Mouse (Mus musculus): ENCODE data around the gene Ahnak2. TPM values are rescaled to one million over a fixed set of nuclear protein-coding genes. Genes with fewer than 3 reads are reported as not detected.

The Ahnak2 gene
- total and polyA plus RNA-seq, 3 experiments: 2.6 to 11.4 TPM; not detected in 1

- no peaks in the 10 kb centered on the region for H3K27me3 ChIP-seq (ENCODE audit: control insufficient read depth in 1 of 2, insufficient read depth in 2 of 2, low read length in 2 of 2)
- no peak for DNase-seq (ENCODE audit: low read depth, low spot score)
- no peak overlapping the region for H3K27ac ChIP-seq (ENCODE audit: control insufficient read depth, low read depth, low read length)
- peaks cover 54 to 69% of the 10 kb centered on the region in 2 experiments for H3K36me3 ChIP-seq (ENCODE audit: control insufficient read depth in 1 of 2, insufficient read depth in 2 of 2, low read length in 2 of 2)
- H3K79me2 ChIP-seq (ENCODE audit: control insufficient read depth, insufficient read depth, low read length, poor library complexity): peaks cover 89% of the 10 kb centered on the region
- peak overlapping the region; percentile 93 for H3K9ac ChIP-seq (ENCODE audit: control insufficient read depth, low read depth, low read length, poor library complexity, severe bottlenecking)
- H3K9me3 ChIP-seq (replicated peaks; ENCODE audit: insufficient read depth, low read length): no peaks in the 10 kb centered on the region
- no peak overlapping the region for H3K4me3 ChIP-seq (ENCODE audit: control insufficient read depth in 1 of 2, insufficient read depth in 1 of 2, low read depth in 2 of 2, low read length in 2 of 2)
- TF ChIP-seq MYB (IDR thresholded peaks at IDR 0.05; ENCODE audit: low read depth, low read length) (no peak), ZC3H11A (IDR thresholded peaks at IDR 0.05; ENCODE audit: low read depth, low read length) (no peak), UBTF (IDR thresholded peaks at IDR 0.05; ENCODE audit: borderline replicate concordance, insufficient read depth, low read depth, low read length) (no peak), CHD2 (IDR thresholded peaks at IDR 0.05; ENCODE audit: low read length) (no peak), MYC (IDR thresholded peaks at IDR 0.05; ENCODE audit: low read depth, low read length) (no peak), TBP (IDR thresholded peaks at IDR 0.05; ENCODE audit: low read depth, low read length) (no peak), HCFC1 (IDR thresholded peaks at IDR 0.05; ENCODE audit: low read depth, low read length) (no peak), NRF1 (IDR thresholded peaks at IDR 0.05; ENCODE audit: insufficient read depth, low read depth, low read length, poor library complexity, severe bottlenecking) (no peak), JUND (IDR thresholded peaks at IDR 0.05; ENCODE audit: low read depth, low read length) (no peak), CTCF (IDR thresholded peaks at IDR 0.05 in 2 of 3, conservative IDR thresholded peaks at IDR 0.05 in 1 of 3; ENCODE audit: control insufficient read depth in 1 of 3, insufficient read depth in 1 of 3, low read depth in 2 of 3, low read length in 3 of 3, poor library complexity in 1 of 3, severe bottlenecking in 1 of 3) (no peak), E2F4 (IDR thresholded peaks at IDR 0.05; ENCODE audit: borderline replicate concordance, low read depth, low read length) (no peak)
- H3K4me1 ChIP-seq (ENCODE audit: control insufficient read depth in 1 of 2, insufficient read depth in 2 of 2, low read length in 2 of 2): peaks cover 37 to 55% of the 10 kb centered on the region in 2 experiments
Observed at GRCm38 (mm10) chr12:112825901-112826300, 23.4 kb upstream of the Ahnak2 start.

GRCm38 (mm10) chr12:112823221-112823620, 20.8 kb upstream of the Ahnak2 start:
- DNase-seq (ENCODE audit: low read depth, low spot score): no peak

GRCm38 (mm10) chr12:112822676-112823075, 20.2 kb upstream of the Ahnak2 start:
- Histone ChIP-seq H3K9me3 (replicated peaks; ENCODE audit: insufficient read depth, low read length) (no peaks in the 10 kb centered on the region), H3K27me3 (ENCODE audit: control insufficient read depth in 1 of 2, insufficient read depth in 2 of 2, low read length in 2 of 2) (no peaks in the 10 kb centered on the region), H3K27ac (ENCODE audit: control insufficient read depth, low read depth, low read length) (no peak overlapping the region), H3K79me2 (ENCODE audit: control insufficient read depth, insufficient read depth, low read length, poor library complexity) (peaks cover 71% of the 10 kb centered on the region), H3K4me3 (ENCODE audit: control insufficient read depth in 1 of 2, insufficient read depth in 1 of 2, low read depth in 2 of 2, low read length in 2 of 2) (no peak overlapping the region), H3K9ac (ENCODE audit: control insufficient read depth, low read depth, low read length, poor library complexity, severe bottlenecking) (no peak overlapping the region), H3K4me1 (ENCODE audit: control insufficient read depth in 1 of 2, insufficient read depth in 2 of 2, low read length in 2 of 2) (peaks cover 28 to 43% of the 10 kb centered on the region in 2 experiments), H3K36me3 (ENCODE audit: control insufficient read depth in 1 of 2, insufficient read depth in 2 of 2, low read length in 2 of 2) (peaks cover 58 to 65% of the 10 kb centered on the region in 2 experiments)
- peak; percentile 29 for DNase-seq (ENCODE audit: low read depth, low spot score)
- TF ChIP-seq TCF12 (IDR thresholded peaks at IDR 0.05; ENCODE audit: low read depth, low read length) (no peak), BHLHE40 (IDR thresholded peaks at IDR 0.05; ENCODE audit: borderline replicate concordance, low read depth, low read length) (no peak), RCOR1 (IDR thresholded peaks at IDR 0.05; ENCODE audit: low read depth, low read length) (no peak), CHD1 (IDR thresholded peaks at IDR 0.05; ENCODE audit: low read depth, low read length) (no peak), POLR2AphosphoS5 (IDR thresholded peaks at IDR 0.05; ENCODE audit: borderline replicate concordance, low read depth, low read length) (no peak), TBP (IDR thresholded peaks at IDR 0.05; ENCODE audit: low read depth, low read length) (no peak), ZMIZ1 (IDR thresholded peaks at IDR 0.05; ENCODE audit: low read depth, low read length) (no peak), MAFK (IDR thresholded peaks at IDR 0.05; ENCODE audit: borderline replicate concordance, low read depth, low read length) (no peak), NRF1 (IDR thresholded peaks at IDR 0.05; ENCODE audit: insufficient read depth, low read depth, low read length, poor library complexity, severe bottlenecking) (no peak), RAD21 (IDR thresholded peaks at IDR 0.05; ENCODE audit: low read depth, low read length) (no peak), EP300 (IDR thresholded peaks at IDR 0.05; ENCODE audit: low read depth in 1 of 2, low read length in 2 of 2) (no peak), NELFE (IDR thresholded peaks at IDR 0.05; ENCODE audit: low read depth, low read length) (no peak), CHD2 (IDR thresholded peaks at IDR 0.05; ENCODE audit: low read length) (no peak), POLR2AphosphoS2 (IDR thresholded peaks at IDR 0.05; ENCODE audit: low read length) (no peak), MYB (IDR thresholded peaks at IDR 0.05; ENCODE audit: low read depth, low read length) (no peak)

More at GRCm38 (mm10) chr12:112823221-112823620, 20.8 kb upstream of the Ahnak2 start:
- Histone ChIP-seq H3K4me3 (ENCODE audit: control insufficient read depth in 1 of 2, insufficient read depth in 1 of 2, low read depth in 2 of 2, low read length in 2 of 2) (no peak overlapping the region), H3K9me3 (replicated peaks; ENCODE audit: insufficient read depth, low read length) (no peaks in the 10 kb centered on the region), H3K27ac (ENCODE audit: control insufficient read depth, low read depth, low read length) (no peak overlapping the region), H3K9ac (ENCODE audit: control insufficient read depth, low read depth, low read length, poor library complexity, severe bottlenecking) (no peak overlapping the region), H3K36me3 (ENCODE audit: control insufficient read depth in 1 of 2, insufficient read depth in 2 of 2, low read length in 2 of 2) (peaks cover 63 to 67% of the 10 kb centered on the region in 2 experiments), H3K4me1 (ENCODE audit: control insufficient read depth in 1 of 2, insufficient read depth in 2 of 2, low read length in 2 of 2) (peaks cover 31 to 49% of the 10 kb centered on the region in 2 experiments), H3K27me3 (ENCODE audit: control insufficient read depth in 1 of 2, insufficient read depth in 2 of 2, low read length in 2 of 2) (no peaks in the 10 kb centered on the region), H3K79me2 (ENCODE audit: control insufficient read depth, insufficient read depth, low read length, poor library complexity) (peaks cover 77% of the 10 kb centered on the region)
- TF ChIP-seq E2F4 (IDR thresholded peaks at IDR 0.05; ENCODE audit: borderline replicate concordance, low read depth, low read length) (no peak), SIN3A (IDR thresholded peaks at IDR 0.05; ENCODE audit: low read length) (no peak), MAZ (IDR thresholded peaks at IDR 0.05; ENCODE audit: low read depth, low read length) (no peak), POLR2AphosphoS2 (IDR thresholded peaks at IDR 0.05; ENCODE audit: low read length) (no peak), GATA1 (IDR thresholded peaks at IDR 0.05; ENCODE audit: low read depth, low read length) (no peak), USF1 (IDR thresholded peaks at IDR 0.05; ENCODE audit: low read depth, low read length) (no peak), TCF12 (IDR thresholded peaks at IDR 0.05; ENCODE audit: low read depth, low read length) (no peak), TBP (IDR thresholded peaks at IDR 0.05; ENCODE audit: low read depth, low read length) (no peak), POLR2AphosphoS5 (IDR thresholded peaks at IDR 0.05; ENCODE audit: borderline replicate concordance, low read depth, low read length) (no peak), KAT2A (conservative IDR thresholded peaks at IDR 0.05; ENCODE audit: low read depth, low read length) (no peak), MYC (IDR thresholded peaks at IDR 0.05; ENCODE audit: low read depth, low read length) (no peak)

Measured in MEL (cell line).